Mouse (Mus musculus) forebrain, embryonic 15.5 days (tissue): ENCODE results near the gene Stap1. TPM values are rescaled to one million over a fixed set of nuclear protein-coding genes. Genes with fewer than 3 reads are reported as not detected.

Source experiments
- polyA plus RNA-seq: library from polyadenylated mRNA; unstranded; fragments of >200 nt; fragmentation: Nextera tagmentation; extraction: Ambion mirVana; gene quantifications from 2 replicates; pipeline ENCODE4 v1.2.1, GENCODE M21; 2015

The Stap1 gene
- polyA plus RNA-seq, 1 experiment from 2014 or later: 0.25 TPM

Other genes with a start within 250 kb of the Stap1 start
- 44.7 and 46.8 TPM in 2 replicates for gene Cenpc1, start 6.2 kb upstream of the Stap1 start, polyA plus RNA-seq
- gene Uba6, start 101.1 kb downstream of the Stap1 start, polyA plus RNA-seq: 15.3 and 15.6 TPM in 2 replicates
- not detected in 2 replicates for gene Gnrhr, start 126.2 kb downstream of the Stap1 start, polyA plus RNA-seq
- gene Tmprss11c, start 217.6 kb downstream of the Stap1 start, polyA plus RNA-seq: not detected in 2 replicates